Mouse (Mus musculus) T-cell, adult 2 months (primary cell): Measurements from ENCODE around the gene Fam187b.
"Not testable (repeated sequence)": the region's sequence is repeated elsewhere in the genome, so short reads cannot be mapped to it uniquely, and the experiment has no call there.

Experiments used
- DNase-seq: peaks from one replicate; pipeline ENCODE4 v3.0.0; 2022; ENCODE audit warnings: low spot score

Gene Fam187b

DNA sequence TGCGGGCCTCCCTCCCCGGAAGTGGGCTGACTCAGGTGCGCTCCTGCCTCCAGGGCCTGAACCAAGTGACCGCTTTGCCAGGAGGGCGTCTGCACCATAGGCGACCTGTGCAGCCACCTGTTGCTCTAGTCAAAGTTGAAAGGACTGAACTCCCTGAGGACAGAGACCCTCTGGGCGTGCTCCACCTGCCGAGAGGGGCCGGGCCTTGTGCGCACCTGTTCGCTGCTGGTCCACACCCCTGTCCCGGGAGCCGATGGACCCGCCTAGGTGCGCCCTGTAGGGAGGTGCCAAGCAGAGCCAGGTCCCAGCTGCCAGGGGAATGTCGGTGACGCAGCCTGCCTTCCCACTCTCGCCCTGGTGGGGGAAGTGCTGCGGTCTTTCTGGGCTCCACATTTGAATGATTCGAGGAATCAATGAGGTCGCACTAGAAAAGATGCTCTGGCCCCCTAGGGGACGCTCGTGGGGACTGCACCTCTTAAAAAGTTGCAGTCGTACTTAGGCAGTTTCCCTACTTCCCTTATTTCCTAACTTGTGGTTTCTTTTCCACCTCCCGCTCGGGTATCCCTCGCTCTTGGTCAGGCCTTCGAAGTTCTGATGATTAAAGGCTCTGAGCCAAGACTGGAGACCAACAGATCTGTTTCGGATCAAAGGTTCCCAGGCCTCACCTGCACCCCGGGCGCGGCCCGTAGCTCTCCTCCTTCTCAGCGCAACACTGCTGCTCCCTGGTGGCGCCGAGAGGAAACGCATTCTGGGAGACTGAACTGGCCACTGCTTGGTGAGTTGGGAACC, at the start of gene Fam187b:
Fam187b (plus strand) TSS at position 290 of the 789 bp plus-strand sequence.
- peak; percentile 87 for DNase-seq

DNA sequence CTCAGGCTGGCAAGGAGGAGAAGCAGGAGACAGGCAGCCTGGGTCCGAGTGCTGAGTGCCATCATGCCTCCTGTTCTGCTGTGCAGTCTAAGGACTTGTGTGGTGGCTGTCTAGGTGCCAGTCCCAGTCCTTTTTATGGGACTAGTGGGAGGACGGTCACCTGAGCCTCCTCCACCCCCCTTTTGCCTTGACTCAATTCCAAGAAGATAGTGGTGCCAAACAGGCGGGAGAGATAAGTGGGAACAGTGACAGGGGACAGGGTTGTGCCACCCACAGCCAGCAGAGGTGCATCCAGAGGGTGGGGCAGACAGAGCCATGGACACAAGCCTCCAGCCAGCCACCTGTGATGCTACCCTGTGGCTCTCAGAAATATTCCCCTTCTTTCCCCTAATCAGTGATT, 49.5 kb upstream of the Fam187b start:
- no peak for DNase-seq

DNA sequence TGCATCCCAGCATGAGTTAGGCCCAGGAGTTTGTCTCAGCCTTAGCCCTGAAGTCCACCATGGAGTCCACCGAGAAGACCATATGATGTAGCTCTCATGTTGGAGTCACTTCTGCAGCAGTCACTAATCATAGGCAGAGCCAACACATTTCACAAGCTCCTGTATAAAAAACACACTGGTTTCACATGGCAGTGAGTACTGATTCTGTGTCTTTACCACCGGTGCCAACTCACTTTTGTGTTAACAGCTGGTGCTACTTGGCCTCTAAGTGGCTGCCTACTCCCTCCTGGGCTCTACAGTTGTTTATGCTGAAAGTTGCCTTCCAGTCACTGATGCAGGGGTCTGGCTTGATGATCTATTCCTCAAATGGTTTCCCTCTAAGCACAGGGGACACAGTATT, 49.0 kb upstream of the Fam187b start, which contains the start of gene Hamp2:
Hamp2 (minus strand) TSS at position 101 of the 400 bp plus-strand sequence.
- DNase-seq, result not testable (repeated sequence)

DNA sequence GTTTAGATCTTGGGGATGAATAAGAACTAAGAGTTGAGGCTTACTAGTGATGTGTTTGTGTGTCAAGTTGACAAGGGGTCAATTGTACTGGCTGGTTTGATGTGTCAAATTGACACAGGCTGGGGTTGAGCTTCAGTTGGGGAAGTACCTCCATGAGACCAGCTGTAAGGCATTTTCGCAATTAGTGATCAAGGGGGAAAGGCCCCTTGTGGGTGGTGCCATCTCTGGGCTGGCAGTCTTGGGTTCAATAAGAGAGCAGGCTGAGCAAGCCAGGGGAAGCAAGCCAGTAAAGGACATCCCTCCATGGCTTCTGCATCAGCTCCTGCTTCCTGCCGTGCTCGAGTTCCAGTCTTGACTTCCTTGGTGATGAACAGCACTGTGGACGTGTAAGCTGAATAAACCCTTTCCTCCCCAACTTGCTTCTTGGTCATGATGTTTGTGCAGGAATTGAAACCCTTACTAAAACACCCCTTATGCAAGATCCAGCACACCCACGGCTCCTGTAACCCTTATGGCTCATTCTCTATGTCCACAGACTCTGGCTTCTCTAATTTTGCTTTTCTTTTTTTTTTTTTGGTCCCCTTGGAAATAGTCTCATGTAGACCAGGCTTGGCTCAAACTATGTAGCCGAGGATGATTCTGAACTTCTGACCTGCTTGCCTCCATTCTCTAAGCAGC, 38.0 kb upstream of the Fam187b start:
- not testable (repeated sequence) for DNase-seq

DNA sequence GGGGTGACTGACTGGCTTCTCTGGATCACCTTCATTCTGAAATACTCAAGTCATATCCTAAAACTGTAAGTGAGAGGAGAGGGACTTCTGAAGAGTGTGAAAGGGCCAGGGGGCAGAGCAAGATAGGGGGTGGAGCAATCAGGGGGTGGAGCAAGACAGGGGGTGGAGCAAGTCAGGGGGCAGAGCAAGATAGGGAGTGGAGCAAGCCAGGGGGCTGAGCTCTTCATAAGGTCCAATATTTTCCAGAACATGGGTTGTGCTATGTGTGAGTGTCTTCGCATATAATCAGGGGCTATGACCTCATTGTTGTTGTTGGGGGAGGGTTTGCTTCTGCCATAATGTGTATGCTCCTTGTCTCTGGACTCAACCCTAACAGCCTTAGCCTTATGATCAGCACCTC, 33.5 kb upstream of the Fam187b start:
- peak; percentile 40 for DNase-seq

DNA sequence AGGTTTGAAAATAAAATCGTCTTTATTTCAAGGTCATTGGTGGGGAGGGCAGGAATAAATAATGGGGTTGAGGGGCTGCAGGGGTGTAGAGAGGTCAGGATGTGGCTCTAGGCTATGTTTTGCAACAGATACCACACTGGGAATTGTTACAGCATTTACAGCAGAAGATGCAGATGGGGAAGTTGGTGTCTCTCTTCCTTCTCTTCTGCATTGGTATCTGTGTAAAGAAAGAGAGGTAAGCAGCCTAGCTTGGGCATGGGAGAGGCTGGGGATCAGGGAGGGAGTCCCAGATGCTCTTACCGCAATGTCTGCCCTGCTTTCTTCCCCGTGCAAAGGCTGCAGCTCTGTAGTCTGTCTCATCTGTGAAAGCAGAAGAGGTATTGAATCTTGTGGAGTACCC, 31.2 kb upstream of the Fam187b start:
- DNase-seq, result not testable (repeated sequence)

DNA sequence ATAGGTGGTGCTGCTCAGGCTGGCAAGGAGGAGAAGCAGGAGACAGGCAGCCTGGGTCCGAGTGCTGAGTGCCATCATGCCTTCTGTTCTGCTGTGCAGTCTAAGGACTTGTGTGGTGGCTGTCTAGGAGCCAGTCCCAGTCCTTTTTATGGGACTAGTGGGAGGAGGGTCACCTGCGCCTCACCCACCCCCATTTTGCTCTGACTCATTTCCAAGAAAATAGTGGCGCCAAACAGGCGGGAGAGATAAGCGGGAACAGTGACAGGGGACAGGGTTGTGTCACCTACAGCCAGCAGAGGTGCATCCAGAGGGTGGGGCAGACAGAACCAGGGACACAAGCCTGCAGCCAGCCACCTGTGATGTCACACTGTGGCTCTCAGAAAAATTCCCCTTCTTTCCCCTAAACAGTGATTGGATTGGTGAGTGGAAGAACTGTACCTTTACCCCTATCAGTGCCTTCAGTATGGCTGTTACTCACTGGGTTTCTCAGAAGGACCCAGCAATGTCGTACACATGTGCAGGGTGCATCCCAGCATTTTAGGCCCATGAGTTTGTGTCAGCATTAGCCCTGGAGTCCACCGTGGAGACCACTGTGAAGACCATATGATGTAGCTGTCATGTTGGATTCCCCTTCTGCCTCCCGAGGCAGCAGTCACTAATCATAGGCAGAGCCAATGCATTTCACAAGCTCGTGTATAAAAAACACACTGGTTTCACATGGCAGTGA, 29.5 kb upstream of the Fam187b start, which contains the start of gene Hamp:
Hamp (minus strand) TSS at position 124 of the 727 bp plus-strand sequence.
- no peak for DNase-seq

DNA sequence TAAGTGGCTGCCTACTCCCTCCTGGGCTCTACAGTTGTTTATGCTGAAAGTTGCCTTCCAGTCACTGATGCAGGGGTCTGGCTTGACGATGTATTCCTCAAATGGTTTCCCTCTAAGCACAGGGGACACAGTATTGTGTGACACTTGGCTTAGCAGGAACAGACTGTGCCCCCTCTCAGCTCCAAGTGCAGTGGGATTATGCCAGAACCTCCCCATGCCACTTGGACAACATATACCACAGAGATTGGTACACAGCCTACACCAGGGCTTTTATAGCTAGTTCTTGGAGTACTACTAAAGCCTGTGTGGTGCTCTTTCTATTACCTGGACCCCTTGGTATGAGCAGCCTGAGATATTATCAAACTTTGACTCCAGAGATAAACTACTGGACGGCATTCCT, 28.9 kb upstream of the Fam187b start:
- DNase-seq, result not testable (repeated sequence)

DNA sequence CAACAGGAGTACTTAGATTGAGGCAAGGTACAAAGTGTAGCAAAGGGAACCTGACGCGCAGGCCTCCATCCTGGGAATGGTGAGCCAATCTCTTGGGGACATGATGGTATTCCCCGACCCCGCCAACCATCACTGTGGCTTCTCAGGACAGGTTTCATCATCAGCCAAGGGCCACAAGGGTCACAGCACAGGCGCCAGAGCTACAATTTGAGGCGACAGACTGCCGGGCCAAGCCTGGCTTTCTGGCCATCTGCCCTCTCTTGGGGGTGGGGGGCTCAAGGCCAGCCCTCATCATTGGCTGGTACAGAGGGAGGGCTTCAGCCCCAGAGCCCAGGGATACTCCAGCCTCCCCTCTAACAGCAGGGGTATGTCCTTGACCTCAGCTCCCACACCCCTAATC, 28.1 kb upstream of the Fam187b start:
- not testable (repeated sequence) for DNase-seq

DNA sequence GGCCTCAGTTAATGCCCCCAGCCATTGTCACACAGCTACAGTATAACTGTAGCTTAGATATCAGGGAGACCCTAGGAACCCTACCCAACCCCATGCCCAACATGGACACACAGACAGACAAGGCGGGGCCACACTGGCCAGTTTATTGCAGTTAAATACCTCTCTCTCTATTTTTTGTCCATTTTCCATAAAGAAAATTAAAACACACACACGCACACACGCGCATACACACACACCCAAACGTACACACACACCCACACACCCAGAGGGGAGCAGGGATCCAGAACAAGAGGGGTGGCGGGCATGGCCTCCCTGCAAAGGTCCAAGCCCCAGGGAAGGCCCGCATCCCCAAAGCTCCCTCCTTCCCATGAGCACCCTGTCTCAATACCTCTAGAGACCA, 27.7 kb upstream of the Fam187b start:
- no peak for DNase-seq

DNA sequence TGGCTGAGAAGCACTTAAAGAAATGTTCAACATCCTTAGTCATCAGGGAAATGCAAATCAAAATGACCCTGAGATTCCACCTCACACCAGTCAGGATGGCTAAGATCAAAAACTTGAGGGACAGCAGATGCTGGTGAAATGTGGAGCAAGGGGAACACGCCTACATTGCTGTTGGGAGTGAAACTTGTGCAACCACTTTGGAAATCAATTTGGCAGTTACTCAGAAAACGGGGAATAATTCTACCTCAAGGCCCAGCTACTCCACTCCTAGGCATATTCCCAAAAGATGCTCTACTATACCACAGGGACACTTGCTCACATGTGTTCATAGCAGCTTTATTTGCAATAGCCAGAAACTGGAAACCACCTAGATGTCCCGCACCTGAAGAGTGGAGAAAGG, 23.7 kb upstream of the Fam187b start:
- DNase-seq, result not testable (repeated sequence)

DNA sequence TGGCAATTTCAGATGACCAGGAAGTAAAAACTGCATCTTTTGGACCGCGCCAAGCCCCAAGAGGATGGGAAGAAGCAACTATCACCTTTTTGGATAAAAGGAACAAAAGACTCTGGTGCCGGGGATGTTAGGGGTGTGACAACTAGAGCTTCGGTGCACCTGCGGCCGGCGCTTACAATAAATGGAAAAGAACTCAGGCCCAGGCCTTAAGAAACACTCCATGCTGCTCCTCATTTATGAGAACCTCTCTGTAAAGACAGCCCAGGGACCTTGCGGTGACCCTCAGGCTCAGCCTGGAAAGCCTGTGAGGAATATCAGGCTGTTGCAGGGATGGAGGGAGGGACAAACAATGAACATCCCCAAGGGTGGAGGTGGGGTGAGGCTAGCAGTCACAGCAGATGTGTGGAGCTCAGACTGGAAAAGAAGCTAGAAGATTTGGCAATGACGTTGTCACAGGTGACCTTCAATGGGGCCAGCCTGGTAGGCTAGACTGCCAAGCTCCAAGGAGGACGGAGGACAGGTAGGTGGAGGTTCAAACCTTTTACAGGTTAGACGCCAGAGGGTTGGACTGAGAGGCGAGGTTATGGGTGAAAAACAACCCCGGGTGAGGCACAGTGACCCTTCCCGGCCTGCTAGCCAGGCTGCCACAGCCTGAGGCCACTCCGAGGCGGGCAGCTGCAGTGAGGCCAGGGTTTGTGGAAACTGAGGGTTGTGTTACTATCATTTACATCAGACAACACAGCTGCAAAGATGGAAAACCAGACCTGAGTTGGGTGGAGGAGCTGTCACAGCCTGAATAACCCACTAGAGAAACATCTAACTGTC, 20.9 kb upstream of the Fam187b start:
- no peak for DNase-seq

DNA sequence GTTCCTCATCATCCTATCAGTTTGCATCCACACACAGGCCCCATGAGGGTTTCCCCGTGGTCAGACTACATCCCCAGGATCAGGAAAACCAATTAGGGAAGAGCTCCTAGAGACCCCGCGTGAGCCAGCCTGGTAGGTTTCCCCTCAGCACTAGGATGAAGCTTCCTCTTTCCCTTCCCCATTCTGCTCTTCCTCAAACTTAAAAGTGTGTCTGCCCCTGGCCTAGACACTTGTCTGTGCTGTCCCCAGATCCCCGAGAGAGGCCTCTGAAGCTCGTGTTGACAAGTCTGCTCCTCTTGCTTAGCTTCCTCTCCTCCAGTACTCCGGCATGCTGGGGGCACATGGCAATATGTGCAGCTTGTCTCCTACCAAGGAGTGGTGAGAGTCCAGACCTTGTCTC, 20.1 kb upstream of the Fam187b start:
- DNase-seq, result no peak

DNA sequence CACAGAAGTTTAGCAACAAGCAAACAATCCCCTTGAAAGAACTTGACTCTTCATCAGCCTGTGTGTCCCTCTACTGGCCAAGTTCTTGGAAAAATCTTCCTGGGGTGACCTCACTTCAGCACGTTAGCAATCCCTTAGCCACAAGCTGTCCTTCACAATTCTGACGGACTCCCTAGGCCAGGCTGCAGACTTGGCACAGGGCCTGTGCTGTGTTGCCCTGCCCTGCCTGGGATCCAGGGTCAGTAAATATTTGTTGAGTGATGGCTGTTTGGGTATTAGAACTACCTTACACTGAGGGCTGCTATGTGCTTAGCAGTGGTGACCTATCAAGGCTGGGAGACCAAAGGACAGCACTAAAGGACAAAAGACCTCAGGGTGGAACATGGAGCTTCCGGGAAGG, 19.6 kb upstream of the Fam187b start:
- no peak for DNase-seq

DNA sequence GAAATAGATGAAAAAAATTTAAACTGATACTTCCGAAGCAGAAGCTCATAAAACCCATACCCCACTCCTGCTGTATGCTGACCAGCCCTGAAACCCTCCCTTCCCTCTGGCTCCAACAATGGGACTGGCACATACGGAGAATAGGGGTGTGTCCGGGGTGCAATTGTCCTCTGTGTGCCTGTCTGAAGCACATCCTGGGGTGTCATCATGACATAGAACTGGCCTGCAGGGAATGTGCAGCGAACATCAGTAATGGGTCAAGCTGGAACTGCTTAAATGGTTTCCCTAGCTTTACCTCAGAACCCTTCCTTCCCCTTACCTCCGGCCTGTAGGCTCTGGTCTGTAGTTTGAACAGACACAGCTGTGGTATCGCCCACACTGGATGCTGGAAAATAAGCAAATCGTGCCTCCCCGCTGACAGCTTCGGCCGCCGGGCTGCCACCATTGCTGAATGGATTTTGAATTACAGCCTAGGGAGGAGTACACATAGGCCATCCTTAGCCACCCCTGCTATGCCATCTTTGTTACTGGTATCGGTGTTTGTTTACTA, 18.5 kb upstream of the Fam187b start:
- no peak for DNase-seq

DNA sequence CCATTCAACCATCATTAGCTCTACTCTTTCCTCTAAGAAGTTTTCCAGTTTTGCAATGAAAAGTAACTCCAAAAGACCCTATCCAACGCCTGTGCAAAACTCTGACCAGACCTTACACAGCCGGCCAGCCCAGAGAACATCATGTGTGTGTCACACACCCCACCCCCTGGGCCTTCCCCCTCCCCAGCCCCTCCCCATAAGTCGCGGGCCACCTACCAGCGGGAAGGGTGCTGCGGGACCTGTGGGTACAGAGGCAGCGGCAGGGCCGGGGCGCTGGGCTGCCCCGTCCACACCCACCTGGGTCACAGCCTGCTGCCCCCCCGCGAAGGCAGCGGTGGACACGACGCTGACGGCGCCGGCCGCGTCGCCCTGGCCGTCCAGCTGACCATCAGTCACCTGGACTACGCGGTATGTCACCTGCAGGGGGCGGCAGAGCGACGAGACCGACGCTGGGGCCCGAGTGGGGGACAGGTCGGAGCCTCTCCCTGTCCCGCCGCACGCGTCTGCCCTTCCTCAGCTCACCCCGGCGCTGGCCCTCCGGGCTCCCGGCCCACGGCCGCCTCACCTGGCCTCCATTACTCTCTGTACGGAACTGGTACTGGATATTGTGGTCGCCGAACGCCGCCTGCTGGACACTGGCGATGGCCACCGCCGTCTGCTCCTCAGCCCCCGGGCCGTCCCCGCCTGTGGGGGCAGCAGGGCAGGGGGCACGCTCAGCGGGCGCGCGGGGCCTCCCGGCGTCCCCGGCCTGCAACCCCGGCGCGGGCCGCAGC, 17.8 kb upstream of the Fam187b start:
- DNase-seq, result peak; percentile 74

DNA sequence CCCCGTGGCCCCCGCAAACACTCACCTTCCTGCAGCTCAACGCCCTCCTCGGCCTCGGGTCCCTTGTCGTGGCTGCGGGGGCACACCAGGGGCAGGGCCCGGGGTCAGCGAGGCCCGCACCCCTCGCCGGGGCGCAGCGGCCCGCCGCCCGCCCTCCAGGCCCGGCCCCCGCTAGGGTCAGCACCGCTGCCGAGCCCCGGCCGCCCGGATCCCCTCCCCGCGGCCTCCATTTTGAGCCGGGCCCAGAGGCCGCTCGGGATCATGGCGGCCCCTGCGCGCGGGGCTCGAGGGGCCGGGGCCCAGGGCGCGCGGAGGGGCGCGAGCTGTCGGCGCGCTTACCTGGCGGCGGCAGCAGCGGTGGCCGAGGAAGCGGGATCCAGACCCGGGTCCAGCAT, 17.2 kb upstream of the Fam187b start:
- DNase-seq, result peak; percentile 52

DNA sequence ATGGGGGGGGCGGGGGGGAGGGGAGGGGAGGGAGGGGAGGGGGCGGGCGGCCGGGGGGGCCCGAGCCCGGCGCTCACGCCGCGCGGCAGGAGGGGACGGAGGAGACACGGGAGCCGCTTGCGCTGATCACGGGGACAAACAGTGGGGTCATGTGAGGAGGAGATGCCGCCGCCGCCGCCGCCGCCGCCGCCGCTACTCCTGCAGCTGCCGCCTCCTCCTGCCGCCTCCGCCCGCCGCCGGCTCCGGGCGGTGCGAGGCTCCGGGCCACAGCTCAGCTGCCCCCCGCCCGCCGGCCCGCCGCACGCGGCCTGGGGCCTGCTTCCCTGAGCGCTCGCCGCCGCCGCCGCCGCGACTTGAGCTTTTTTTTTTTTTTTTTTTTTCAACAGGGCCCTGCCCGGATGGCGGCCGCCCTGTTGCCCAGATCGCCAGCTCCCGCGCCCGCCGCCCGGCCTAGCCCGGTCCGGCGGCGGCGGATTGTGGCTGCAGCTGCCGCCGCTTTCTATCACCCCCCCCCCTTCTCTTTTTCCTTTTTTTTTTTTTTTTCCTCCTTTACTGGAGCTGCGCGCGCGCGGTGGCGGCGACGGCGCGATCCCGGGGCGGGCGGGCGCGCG, 16.7 kb upstream of the Fam187b start, which contains the start of gene Usf2:
Usf2 (minus strand) TSS at position 48 of the 611 bp plus-strand sequence.
- peak; percentile 81 for DNase-seq

DNA sequence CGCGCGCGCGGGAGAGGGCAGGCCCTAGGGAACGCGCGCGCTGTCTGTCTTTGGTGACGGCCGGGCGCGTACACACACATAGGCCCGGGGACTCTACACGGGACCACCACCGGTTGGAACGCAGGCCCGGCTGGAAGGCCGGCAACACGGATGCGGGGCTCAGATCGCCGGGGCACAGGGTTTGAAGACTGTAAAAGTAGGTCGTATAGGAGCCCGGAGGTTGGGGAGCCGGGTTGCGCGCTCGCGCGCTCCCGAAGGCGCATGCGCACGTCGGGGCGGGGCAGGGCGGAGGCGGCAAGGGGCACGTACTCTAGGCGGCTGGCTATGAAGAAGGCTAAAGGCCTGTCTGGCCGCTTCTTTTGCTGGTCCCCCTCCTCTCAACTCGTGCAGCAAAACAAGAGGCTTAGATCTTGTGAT, 16.2 kb upstream of the Fam187b start:
- DNase-seq, result peak; percentile 90
